Mouse (Mus musculus) kidney, embryonic 15.5 days (tissue): ENCODE measurements around the gene Wnk1. TPM values are rescaled to one million over a fixed set of nuclear protein-coding genes. Genes with fewer than 3 reads are reported as not detected.

ENCODE experiments used
- microRNA counts: library from miRNA; unstranded; fragments of <30 nt; microRNA quantifications from one replicate; lab custom pipeline; 2016
- microRNA-seq: library from miRNA; unstranded; fragments of <30 nt; microRNA quantifications from one replicate; pipeline ENCODE4, GENCODE M21; 2016
- polyA plus RNA-seq: library from polyadenylated mRNA; unstranded; fragments of >200 nt; fragmentation: Nextera tagmentation; extraction: Ambion mirVana; gene quantifications from 2 replicates; pipeline ENCODE4 v1.2.1, GENCODE M21; 2015

Gene Wnk1
- polyA plus RNA-seq, 1 experiment from 2014 or later, result 54.1 TPM

MicroRNAs encoded within 50 kb of the gene (microRNA counts, 519-probe panel; counts per million panel counts)
- microRNA mmu-miR-706 (lab: Ali Mortazavi, UCI), result 31.7 counts per million

Small RNAs within 50 kb of the gene (microRNA-seq; reads per million reads assigned to microRNA genes)
- not detected for gene Mir706

Other genes starting within 250 kb of the Wnk1 start
- gene Erc1, start 190.5 kb downstream of the Wnk1 start, polyA plus RNA-seq, result 18.6 and 19.8 TPM in 2 replicates
- 27.0 and 27.3 TPM in 2 replicates for gene Rad52, start 136.0 kb downstream of the Wnk1 start, polyA plus RNA-seq
- gene Ninj2, start 54.7 kb upstream of the Wnk1 start, polyA plus RNA-seq, result not detected in 2 replicates